ENCODE assay signal across 12 mouse cellular contexts in the genomic region with DNA sequence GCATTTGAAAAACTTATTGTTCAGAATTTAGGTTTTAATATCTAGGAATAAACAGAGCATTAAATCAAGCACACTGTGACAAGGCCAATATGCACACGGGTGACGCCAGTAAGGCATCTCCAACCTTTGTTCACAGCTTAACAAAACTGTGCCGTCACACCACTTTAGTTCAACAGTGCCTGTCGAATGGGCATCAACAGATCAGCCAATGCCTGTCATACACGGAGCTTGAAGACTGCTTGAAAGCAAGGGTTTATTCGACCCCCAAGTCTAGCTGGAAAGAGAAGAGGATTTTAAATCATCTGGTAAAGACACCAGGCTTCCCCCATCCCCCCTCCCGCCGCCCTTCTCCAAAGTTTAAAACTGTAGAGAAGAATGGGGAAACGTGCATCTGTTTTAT. TPM values are rescaled to one million over a fixed set of nuclear protein-coding genes. Genes with fewer than 3 reads are reported as not detected.
DNase-seq lines count a peak whose midpoint lies in the region; ATAC-seq and TF ChIP-seq lines count a peak whose summit lies in the region.
"Had no signal": no experiment of that assay in that cellular context is flagged by ENCODE, and none has a peak within 500 bp of the region (broad histone marks: within the 10 kb centered on the region; RNA-seq: fewer than 3 reads in every experiment).

No protein-coding gene starts in this region.

- TF ChIP-seq CTCF in hindbrain, postnatal 0 days (IDR thresholded peaks at IDR 0.05; ENCODE audit: low read depth) = no peak

- no peak overlapping the region for H3K4me3 ChIP-seq in hindbrain, embryonic 10.5 days
- H3K4me3 ChIP-seq in hindbrain, embryonic 13.5 days = no peak overlapping the region
- H3K4me3 ChIP-seq in hindbrain, postnatal 0 days (ENCODE audit: low read length) = no peak overlapping the region
- H3K4me3 ChIP-seq: heart, embryonic 12.5 days; liver, embryonic 13.5 days had no signal

- H3K9ac ChIP-seq in hindbrain, embryonic 13.5 days = no peak overlapping the region
- H3K9ac ChIP-seq in hindbrain, postnatal 0 days (replicated peaks; ENCODE audit: low read length) = no peak overlapping the region
- H3K9ac ChIP-seq: heart, embryonic 12.5 days; liver, embryonic 13.5 days had no signal

- no peaks in the 10 kb centered on the region for H3K9me3 ChIP-seq in hindbrain, embryonic 10.5 days
- H3K9me3 ChIP-seq in hindbrain, embryonic 13.5 days = no peaks in the 10 kb centered on the region
- no peaks in the 10 kb centered on the region for H3K9me3 ChIP-seq in hindbrain, postnatal 0 days (ENCODE audit: low read length)
- H3K9me3 ChIP-seq: heart, embryonic 12.5 days; liver, embryonic 13.5 days had no signal

- ATAC-seq in hindbrain, embryonic 13.5 days (ENCODE audit: low FRiP score) = no peak
- ATAC-seq in hindbrain, postnatal 0 days = peak; percentile 38; the same call in 1 of the 2 replicates

- 25% methylated on average over 9 of the region's 9 CpGs for WGBS in hindbrain, embryonic 10.5 days
- WGBS in hindbrain, embryonic 13.5 days = 24% methylated on average over 9 of the region's 9 CpGs
- WGBS in hindbrain, postnatal 0 days = 25% methylated on average over 9 of the region's 9 CpGs

- H3K27ac ChIP-seq in hindbrain, embryonic 10.5 days = peak overlapping the region; percentile 78
- H3K27ac ChIP-seq in hindbrain, embryonic 13.5 days = no peak overlapping the region; the same call in 1 of the 2 replicates
- H3K27ac ChIP-seq in hindbrain, postnatal 0 days = no peak overlapping the region
- H3K27ac ChIP-seq: liver, embryonic 13.5 days had no signal

- DNase-seq in hindbrain, embryonic 10.5 days (ENCODE audit: low spot score) = no peak
- peak; percentile 26 for DNase-seq in right cerebral cortex, postnatal 4 days
- no peak for DNase-seq in right cerebral cortex, postnatal 10 days (ENCODE audit: low spot score in 2 of 2)
- no peak for DNase-seq in hindbrain, postnatal 0 days (ENCODE audit: low spot score)
- DNase-seq in thymus, postnatal 14 days = no peak
- no peak for DNase-seq in gastrocnemius, postnatal 4 days (ENCODE audit: low spot score in 2 of 2)
- DNase-seq: cerebellum, adult 9-11 months; left cerebral cortex, postnatal 4 days; liver, embryonic 13.5 days; lung, postnatal 4 days had no signal

- no peak overlapping the region for H3K4me2 ChIP-seq in hindbrain, embryonic 13.5 days
- H3K4me2 ChIP-seq in hindbrain, postnatal 0 days (ENCODE audit: low read depth, low read length) = no peak overlapping the region
- H3K4me2 ChIP-seq: liver, embryonic 13.5 days had no signal

- H3K27me3 ChIP-seq in hindbrain, embryonic 10.5 days (ENCODE audit: insufficient read depth, poor library complexity, severe bottlenecking) = no peaks in the 10 kb centered on the region
- H3K27me3 ChIP-seq in hindbrain, embryonic 13.5 days = no peaks in the 10 kb centered on the region
- H3K27me3 ChIP-seq in hindbrain, postnatal 0 days (ENCODE audit: insufficient read depth, low read length) = no peaks in the 10 kb centered on the region
- H3K27me3 ChIP-seq: heart, embryonic 12.5 days; liver, embryonic 13.5 days had no signal

- H3K4me1 ChIP-seq in hindbrain, embryonic 10.5 days (replicated peaks) = peaks cover 85% of the 10 kb centered on the region
- peaks cover 70% of the 10 kb centered on the region for H3K4me1 ChIP-seq in hindbrain, embryonic 13.5 days (replicated peaks)
- H3K4me1 ChIP-seq in hindbrain, postnatal 0 days (ENCODE audit: insufficient read depth, low read length) = peaks cover 4% of the 10 kb centered on the region

- peaks cover 52% of the 10 kb centered on the region; the same call in 1 of the 2 replicates for H3K36me3 ChIP-seq in hindbrain, embryonic 10.5 days
- peaks cover 3% of the 10 kb centered on the region; the same call in 1 of the 2 replicates for H3K36me3 ChIP-seq in hindbrain, embryonic 13.5 days
- H3K36me3 ChIP-seq in hindbrain, postnatal 0 days (ENCODE audit: insufficient read depth, low read length) = no peaks in the 10 kb centered on the region

RNA-seq across cellular contexts. Expression of a gene that starts 21.4 kb away (rescaled TPM):
- polyA plus RNA-seq in hindbrain, embryonic 10.5 days (2016; fragmentation: Nextera tagmentation; extraction: Ambion mirVana) = 49.3 and 54.1 TPM in 2 replicates
- polyA plus RNA-seq in hindbrain, embryonic 13.5 days (2015; fragmentation: Nextera tagmentation; extraction: Ambion mirVana) = 50.4 and 57.4 TPM in 2 replicates
- 47.7 and 52.0 TPM in 2 replicates for total RNA-seq in hindbrain, postnatal 0 days (2014; rRNA removed)
- 21.4 and 21.9 TPM in 2 replicates for polyA plus RNA-seq in hindbrain, postnatal 0 days (2015; fragmentation: Nextera tagmentation; extraction: Ambion mirVana)
- 100 to 1,000 TPM; 146 to 156 TPM for total RNA-seq in gastrocnemius, postnatal 4 days (2021)
